Mouse (Mus musculus) thymus, postnatal 10 days (tissue): ENCODE data around the gene Scn1a.

Experiments used
- DNase-seq, 2 experiments: peaks; one replicate each; pipeline ENCODE4 v3.0.0; 2021; ENCODE audit warnings: low spot score in 2 of 2

Gene Scn1a

DNA sequence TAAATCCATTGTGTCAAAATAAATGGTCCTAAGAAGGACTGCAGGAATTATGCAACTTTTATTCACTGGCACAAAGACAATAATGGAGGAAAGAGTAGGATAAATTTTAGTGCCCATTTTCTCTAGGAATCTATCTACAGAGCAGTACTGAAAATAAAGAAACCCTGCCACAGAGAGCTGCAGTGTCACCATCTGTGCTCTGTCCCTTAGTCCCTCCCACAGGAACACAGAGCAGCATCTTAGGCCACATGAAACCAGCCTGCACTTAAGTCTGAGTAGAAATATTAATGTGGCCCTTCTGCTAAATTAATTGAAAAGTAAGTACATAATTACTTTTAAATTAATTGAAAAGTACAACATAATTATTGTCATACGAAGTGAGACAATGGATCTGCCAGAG is 196.6 kb downstream of the Scn1a start:
- DNase-seq = no peak

DNA sequence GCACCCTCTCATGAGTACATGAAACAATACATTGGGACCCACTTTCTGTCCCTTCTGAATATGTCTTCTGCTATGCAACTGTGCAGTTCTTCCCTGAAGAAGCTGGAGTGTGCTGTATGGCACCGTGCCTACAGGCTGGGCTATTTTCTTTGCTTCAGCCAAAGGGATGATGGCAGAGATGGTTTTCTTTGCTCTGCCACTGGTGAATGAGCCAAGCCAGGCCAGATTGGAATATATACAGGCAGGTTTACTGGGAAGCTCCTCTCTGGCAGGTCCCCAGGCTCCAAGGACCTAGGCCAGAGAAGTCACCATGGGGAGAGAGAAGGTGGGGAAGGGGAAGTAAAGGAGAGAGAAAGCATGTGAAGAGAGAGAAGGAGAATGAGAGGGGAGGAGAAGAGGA is 200.3 kb downstream of the Scn1a start:
- DNase-seq = no peak

DNA sequence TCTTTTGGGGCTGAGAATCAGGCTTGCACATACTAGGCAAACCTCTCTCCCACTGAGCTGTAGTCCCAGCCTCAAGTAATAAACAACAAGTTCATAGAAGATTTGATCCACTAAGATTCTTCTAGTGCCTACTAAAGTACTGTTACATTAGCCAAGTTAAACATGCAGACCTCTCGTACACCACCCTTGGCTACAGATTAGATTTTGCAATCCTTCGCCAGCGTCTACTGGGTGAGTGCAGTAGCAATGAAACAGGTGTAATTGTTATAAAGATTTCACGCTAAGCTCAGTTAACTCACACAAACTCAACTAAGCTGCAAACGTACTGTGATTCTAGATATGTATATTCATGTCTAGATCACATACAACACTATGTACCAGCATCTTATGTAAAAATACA is 201.8 kb downstream of the Scn1a start:
- no peak for DNase-seq

DNA sequence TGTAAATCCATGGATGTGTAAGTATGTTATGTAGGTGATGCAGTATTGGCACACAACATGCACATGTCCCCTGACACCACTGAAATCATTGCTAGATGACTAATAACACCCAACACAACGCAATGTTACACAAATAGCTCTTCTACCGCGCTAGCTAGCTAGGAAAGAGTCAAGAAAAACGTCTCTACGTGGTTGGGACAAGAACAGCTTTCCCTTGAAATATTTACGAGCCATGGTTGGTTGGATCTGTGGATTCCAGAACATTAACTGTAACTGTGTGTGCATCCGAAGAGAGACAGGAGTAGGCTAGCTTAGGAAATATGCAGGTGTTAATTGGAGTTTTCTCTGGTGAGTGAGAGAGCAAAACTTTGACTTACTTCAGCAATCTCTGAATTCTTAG is 219.7 kb downstream of the Scn1a start:
- no peak for DNase-seq
